Mouse (Mus musculus) forebrain, embryonic 10.5 days (tissue): ENCODE results near the gene Sox14. TPM values are rescaled to one million over a fixed set of nuclear protein-coding genes. Genes with fewer than 3 reads are reported as not detected.

Experiments used
- DNase-seq: peaks from one replicate; pipeline ENCODE4 v3.0.0-alpha.2; 2017; ENCODE audit warnings: low spot score; ENCODE audit errors: extremely low spot score
- H3K27ac ChIP-seq: fragments of 300-500 bp; sonication (generic); 2 replicates; pipeline ENCODE4 v1.5.1; 2016; ENCODE audit warnings: mild to moderate bottlenecking
- H3K27me3 ChIP-seq: fragments of 300-500 bp; sonication (generic); 2 replicates; pipeline ENCODE4 v1.6.1; 2016; ENCODE audit warnings: mild to moderate bottlenecking; ENCODE audit not compliant: poor library complexity, severe bottlenecking
- H3K36me3 ChIP-seq: fragments of 300-500 bp; sonication (generic); replicated peaks from 2 replicates; pipeline ENCODE4 v1.6.1; 2016; ENCODE audit warnings: mild to moderate bottlenecking, moderate library complexity
- H3K4me1 ChIP-seq: fragments of 300-500 bp; sonication (generic); 2 replicates; pipeline ENCODE4 v1.6.1; 2016
- H3K4me3 ChIP-seq: fragments of 300-500 bp; sonication (generic); 2 replicates; pipeline ENCODE4 v1.5.1; 2016; ENCODE audit warnings: mild to moderate bottlenecking, moderate library complexity
- H3K9me3 ChIP-seq: fragments of 300-500 bp; sonication (generic); 2 replicates; pipeline ENCODE4 v1.6.1; 2016; ENCODE audit warnings: mild to moderate bottlenecking, moderate library complexity
- WGBS: fragments of 180-500 bp; shearing (Covaris S2); methylation state at CpG from one replicate; pipeline ENCODE4 v1.1.7; 2016; 5-methylcytosine and 5-hydroxymethylcytosine counted together
- polyA plus RNA-seq: library from polyadenylated mRNA; unstranded; fragments of >200 nt; fragmentation: Nextera tagmentation; extraction: Ambion mirVana; gene quantifications from 2 replicates; pipeline ENCODE4 v1.2.1, GENCODE M21; 2016

The Sox14 gene
- polyA plus RNA-seq, 1 experiment from 2014 or later, result 1.4 TPM

- DNase-seq, result no peak
- 94% methylated on average over 12 of the region's 12 CpGs for WGBS
- Histone ChIP-seq H3K27ac (no peak overlapping the region), H3K4me3 (no peak overlapping the region), H3K36me3 (no peaks in the 10 kb centered on the region), H3K9me3 (no peaks in the 10 kb centered on the region), H3K4me1 (peaks cover 8% of the 10 kb centered on the region; the same call in 1 of the 2 replicates), H3K27me3 (no peaks in the 10 kb centered on the region)
Observed at GRCm38 (mm10) chr9:99836707-99837106, 39.3 kb downstream of the Sox14 start.

GRCm38 (mm10) chr9:99835624-99836430 lies 40.1 kb downstream of the Sox14 start:
- H3K9me3 ChIP-seq, result no peaks in the 10 kb centered on the region
- no peaks in the 10 kb centered on the region for H3K27me3 ChIP-seq
- H3K27ac ChIP-seq, result no peak overlapping the region
- H3K4me3 ChIP-seq, result no peak overlapping the region
- H3K36me3 ChIP-seq, result no peaks in the 10 kb centered on the region
- WGBS, result 79% methylated on average over 11 of the region's 11 CpGs
- no peak for DNase-seq
- H3K4me1 ChIP-seq, result peaks cover 8% of the 10 kb centered on the region; the same call in 1 of the 2 replicates

Other genes with a start within 250 kb of the Sox14 start
- 28.2 and 30.7 TPM in 2 replicates for gene Dzip1l, start 246.7 kb downstream of the Sox14 start, polyA plus RNA-seq
- gene Cldn18, start 158.9 kb downstream of the Sox14 start, polyA plus RNA-seq, result 0.16 TPM in 1 of 2 replicates, not detected in the other